Mouse (Mus musculus) liver, postnatal 0 days (tissue): Measurements from ENCODE around the gene D430019H16Rik.

Source experiments
- CTCF ChIP-seq: sonication (generic); IDR thresholded peaks from 2 replicates; pipeline ENCODE4 v1.5.1; 2016; ENCODE audit warnings: antibody characterized with exemption, low read depth
- EP300 ChIP-seq: IDR thresholded peaks from 2 replicates; pipeline ENCODE4 v1.6.1; 2016; ENCODE audit warnings: antibody characterized with exemption, low read depth, mild to moderate bottlenecking

DNA sequence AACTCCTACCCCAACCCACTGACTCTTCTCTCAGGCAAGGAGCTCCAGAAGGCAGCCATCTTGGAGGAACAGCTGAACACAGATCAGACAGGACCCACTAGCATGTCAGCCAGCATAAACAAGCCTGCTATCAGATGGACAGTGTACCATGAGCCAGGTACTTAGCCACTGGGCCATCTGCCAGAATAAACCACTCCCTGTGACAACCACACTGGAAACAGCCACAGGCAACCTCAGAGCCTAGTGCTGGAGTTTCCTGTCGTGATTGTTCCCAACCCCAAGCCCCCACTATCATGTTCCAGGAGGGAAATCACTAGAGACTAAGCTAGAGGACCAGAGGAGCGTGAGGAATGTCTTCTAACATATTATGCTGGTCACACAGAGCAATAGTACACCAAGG lies 70.1 kb downstream of the D430019H16Rik start:
- TF ChIP-seq CTCF (no peak), EP300 (no peak)
